Mouse (Mus musculus): ENCODE data around the gene Ankrd33b.

- no peak for TF ChIP-seq CTCF (IDR thresholded peaks at IDR 0.05; ENCODE audit: borderline replicate concordance, extremely low read depth, insufficient read depth, insufficient read length)
- no peak for TF ChIP-seq POLR2A (IDR thresholded peaks at IDR 0.05; ENCODE audit: borderline replicate concordance, extremely low read depth, insufficient read depth, insufficient read length, poor library complexity, severe bottlenecking)
These were observed 46.1 kb upstream of the Ankrd33b start for GRCm38 (mm10) chr15:31413662-31414061.
